Mouse (Mus musculus) regulatory T cell (primary cell): ENCODE results near the gene Txndc15.
"Not testable (repeated sequence)": the region's sequence is repeated elsewhere in the genome, so short reads cannot be mapped to it uniquely, and the experiment has no call there.

Experiments used
- in situ Hi-C: fragments of 300-600 bp; cut with MboI, MseI; formaldehyde crosslinking; loops from one replicate; pipeline ENCODE4 v1.15.1; 2025; ENCODE audit warnings: high pct_unique_total_duplicates

The Txndc15 gene

DNA sequence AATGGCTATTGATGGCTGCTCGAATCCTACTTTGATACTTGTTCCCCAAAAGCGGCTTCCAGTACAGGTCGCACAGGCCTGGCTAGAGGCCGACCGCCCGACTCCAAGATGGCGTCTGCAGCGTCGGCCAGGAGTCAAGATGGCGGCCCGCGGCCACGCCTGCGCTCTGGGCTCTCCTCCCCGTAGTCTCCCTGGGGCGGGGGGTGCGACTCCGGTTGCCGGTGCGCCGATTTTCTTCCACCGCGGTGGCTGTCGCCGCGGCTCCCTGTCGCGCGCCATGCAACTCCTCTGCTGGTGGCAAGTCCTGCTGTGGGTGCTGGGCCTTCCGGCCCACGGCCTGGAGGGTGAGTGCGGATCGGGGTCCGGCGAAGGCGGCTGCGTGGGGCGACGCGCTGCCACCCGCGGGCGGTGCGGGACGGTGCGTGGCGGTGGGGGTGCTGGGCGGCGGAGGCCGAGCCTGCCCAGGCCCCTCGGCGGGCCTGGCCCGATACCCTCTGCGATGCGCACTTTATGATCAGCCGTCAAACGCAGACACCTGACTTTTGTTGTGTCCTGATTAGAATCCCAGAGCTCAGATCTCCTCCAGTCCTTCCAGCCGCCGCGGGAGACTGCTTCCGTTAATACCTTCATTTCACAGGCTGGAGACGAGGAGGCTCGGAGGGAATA lies at the start of gene Txndc15:
Gene Txndc15 (plus strand): TSS at position 150 of the 666 bp plus-strand sequence.
- in situ Hi-C loops = no loop called here

- in situ Hi-C loops = loop anchor here (25.0 kb wide), 1 partner anchor 431 kb away; no protein-coding TSS in a partner anchor
Observed at GRCm38 (mm10) chr13:55668550-55668949, 45.9 kb upstream of the Txndc15 start.

DNA sequence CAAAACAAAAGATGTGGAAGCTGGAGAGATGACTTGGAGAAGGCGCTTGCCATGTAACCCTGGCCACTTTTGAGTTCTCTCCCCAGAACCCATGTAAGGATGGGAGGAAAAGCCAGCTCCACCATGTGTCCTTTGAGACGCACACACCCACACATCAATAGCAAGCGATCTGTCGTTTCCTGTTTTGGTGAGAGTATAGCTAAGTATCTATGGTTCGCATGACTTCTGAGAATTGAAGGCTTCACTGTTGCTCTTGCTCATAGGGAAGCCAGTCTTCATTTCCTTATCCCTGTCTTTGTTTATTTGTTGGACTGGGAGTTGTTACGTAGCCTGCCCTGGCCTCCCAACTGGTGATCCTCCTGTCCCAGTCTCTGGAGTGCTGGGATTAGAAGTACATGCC lies 41.7 kb upstream of the Txndc15 start:
- in situ Hi-C loops = loop anchor here (25.0 kb wide), 1 partner anchor 435 kb away; no protein-coding TSS in a partner anchor

GRCm38 (mm10) chr13:55677364-55677763 lies 37.1 kb upstream of the Txndc15 start:
- in situ Hi-C loops = no loop called here

- in situ Hi-C loops = no loop called here
Observed at GRCm38 (mm10) chr13:55682201-55682600, 32.2 kb upstream of the Txndc15 start.

DNA sequence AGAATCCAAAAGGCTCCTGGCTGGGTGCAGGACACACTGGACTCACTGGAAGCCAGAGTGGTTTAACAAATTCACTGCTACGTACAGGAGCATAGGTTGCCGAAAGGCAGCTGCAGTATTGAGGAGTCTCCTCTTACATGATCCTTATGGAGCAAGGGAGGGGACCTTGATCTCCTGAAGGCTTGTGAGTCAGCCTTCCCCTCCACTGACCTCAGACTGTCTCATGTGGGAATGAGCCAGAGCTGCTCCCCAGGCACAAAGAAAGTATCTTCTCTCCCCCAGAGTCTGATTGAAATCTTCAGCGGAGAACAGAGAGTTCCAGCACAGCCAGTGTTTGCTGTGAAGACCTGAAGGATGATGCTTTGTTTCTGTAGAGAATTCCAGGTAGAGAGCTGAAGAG lies 30.9 kb upstream of the Txndc15 start:
- in situ Hi-C loops = no loop called here

GRCm38 (mm10) chr13:55686107-55686633 lies 28.3 kb upstream of the Txndc15 start:
- in situ Hi-C loops = no loop called here

GRCm38 (mm10) chr13:55687927-55688602 lies 26.4 kb upstream of the Txndc15 start:
- in situ Hi-C loops = no loop called here

- in situ Hi-C loops = no loop called here
Observed at GRCm38 (mm10) chr13:55692535-55693242, 21.8 kb upstream of the Txndc15 start, which contains the start of gene B230219D22Rik. Gene B230219D22Rik, plus strand, starts transcription at chr13:55693124.

- in situ Hi-C loops = no loop called here
Observed at GRCm38 (mm10) chr13:55693243-55693721, 21.2 kb upstream of the Txndc15 start.

- in situ Hi-C loops = no loop called here
Observed at GRCm38 (mm10) chr13:55694110-55694509, 20.3 kb upstream of the Txndc15 start.

- in situ Hi-C loops = not testable (repeated sequence)
Observed at GRCm38 (mm10) chr13:55695989-55696388, 18.5 kb upstream of the Txndc15 start.

- in situ Hi-C loops = loop anchor here (10.0 kb wide), 1 partner anchor 1210 kb away; no protein-coding TSS in a partner anchor
Observed at GRCm38 (mm10) chr13:55704301-55704700, 10.1 kb upstream of the Txndc15 start.

DNA sequence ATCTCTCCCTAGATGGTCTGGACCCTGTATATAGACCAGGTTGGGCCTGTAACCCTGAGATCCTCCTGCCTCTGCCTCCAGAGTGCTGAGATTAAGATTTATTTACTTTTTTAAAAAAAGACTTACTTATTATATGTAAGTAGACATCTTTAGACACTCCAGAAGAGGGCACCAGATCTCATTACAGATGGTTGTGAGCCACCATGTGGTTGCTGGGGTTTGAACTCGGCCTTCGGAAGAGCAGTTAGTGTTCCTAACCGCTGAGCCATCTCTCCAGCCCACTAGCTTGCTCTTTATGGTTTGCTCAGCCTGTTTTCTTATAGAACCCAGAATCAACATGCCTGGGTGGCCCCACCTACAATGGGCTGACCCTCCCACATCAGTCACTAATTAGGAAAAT lies 1.6 kb upstream of the Txndc15 start:
- in situ Hi-C loops = no loop called here

DNA sequence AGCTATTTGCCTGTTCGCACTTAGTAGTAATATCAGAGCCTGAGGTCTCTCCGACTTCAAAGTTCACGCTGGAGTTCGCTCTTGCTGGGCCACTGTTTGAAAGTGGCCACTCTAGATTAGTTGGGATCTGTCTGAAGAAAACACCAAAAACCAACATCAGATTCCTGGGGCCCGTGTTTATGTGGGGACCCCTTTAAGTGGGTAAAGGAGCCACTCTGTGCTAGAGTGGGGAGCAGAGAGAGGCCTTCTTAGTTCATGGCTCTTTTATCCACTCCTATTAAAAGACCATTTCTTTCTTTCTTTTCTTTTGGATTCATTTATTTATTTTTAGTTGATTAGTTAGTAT lies 690 bp downstream of the Txndc15 start:
- in situ Hi-C loops = no loop called here

GRCm38 (mm10) chr13:55715908-55716510 lies 1.6 kb downstream of the Txndc15 start:
- in situ Hi-C loops = no loop called here

DNA sequence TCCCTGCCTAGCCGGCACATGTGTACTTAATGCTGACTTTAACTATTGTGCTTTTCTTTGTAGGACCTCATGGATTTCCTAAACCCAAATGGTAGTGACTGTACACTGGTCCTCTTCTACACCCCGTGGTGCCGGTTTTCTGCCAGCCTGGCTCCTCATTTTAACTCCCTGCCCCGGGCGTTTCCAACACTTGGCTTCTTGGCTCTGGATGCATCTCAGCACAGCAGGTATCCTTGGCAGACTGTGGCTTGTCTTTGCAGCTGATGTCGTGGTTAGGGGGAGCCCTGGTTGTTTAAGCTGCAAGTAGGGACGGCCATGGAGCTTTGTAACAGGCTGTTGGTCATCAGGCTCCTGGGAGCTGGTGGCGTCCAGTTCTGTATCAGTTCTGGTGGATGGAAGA lies 7.1 kb downstream of the Txndc15 start:
- in situ Hi-C loops = no loop called here

- in situ Hi-C loops = no loop called here
Observed at GRCm38 (mm10) chr13:55721995-55722394, 7.5 kb downstream of the Txndc15 start.

DNA sequence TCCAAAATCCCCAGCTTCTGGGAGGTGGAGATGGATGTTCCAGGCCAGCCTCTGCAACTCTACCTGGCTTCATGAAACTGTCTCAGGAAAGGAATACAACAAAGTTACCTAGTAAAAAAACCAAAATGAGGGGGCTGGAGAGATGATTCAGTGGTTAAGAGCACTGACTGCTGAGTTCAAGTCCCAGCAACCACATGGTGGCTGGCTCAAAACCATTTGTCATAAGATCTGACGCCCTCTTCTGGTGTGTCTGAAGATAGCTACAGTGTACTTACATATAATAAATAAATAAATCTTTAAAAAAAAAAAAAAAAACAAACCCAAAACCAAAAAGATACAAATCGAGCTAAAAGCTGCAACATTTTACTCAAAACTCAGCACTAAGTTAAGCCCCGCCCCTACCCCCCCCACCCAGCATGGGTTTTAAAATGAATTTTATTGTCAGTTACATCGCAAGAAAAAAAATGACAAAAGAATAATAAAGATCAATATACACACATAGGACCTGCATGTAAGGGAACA lies 12.2 kb downstream of the Txndc15 start:
- in situ Hi-C loops = no loop called here

- in situ Hi-C loops = no loop called here
Observed at GRCm38 (mm10) chr13:55727120-55727838, 12.8 kb downstream of the Txndc15 start, which contains the start of gene Pcbd2. Gene Pcbd2, plus strand, starts transcription at chr13:55727368.

DNA sequence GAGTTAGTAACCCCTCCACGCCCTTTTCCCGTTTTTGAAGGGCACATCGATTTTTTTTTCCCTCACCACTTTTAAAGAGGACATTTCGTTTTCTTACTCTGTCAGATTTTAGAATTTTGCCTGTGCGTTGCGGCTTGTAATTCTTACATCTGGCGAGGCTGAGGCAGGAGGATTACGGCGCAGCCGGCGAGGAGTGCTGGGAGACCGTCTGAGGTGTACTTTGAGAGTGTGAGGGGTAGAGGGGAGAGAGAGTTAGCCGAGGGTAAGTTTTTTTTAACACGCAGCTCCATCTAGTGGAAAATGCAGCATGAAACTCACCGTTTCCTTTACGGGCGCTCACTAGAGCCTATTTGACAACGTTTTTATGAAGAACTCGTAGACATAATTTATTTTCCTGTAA lies 13.4 kb downstream of the Txndc15 start:
- in situ Hi-C loops = no loop called here
